Mouse (Mus musculus): ENCODE measurements around the gene Mrpl2.

Gene Mrpl2

GRCm38 (mm10) chr17:46624598-46624997, 21.4 kb upstream of the Mrpl2 start:
- DNase-seq (ENCODE audit: extremely low read depth, low read depth, low spot score), result no peak

GRCm38 (mm10) chr17:46627409-46627808, 18.6 kb upstream of the Mrpl2 start:
- no peak for DNase-seq (ENCODE audit: extremely low read depth, low read depth, low spot score)

- no peak for DNase-seq (ENCODE audit: extremely low read depth, low read depth, low spot score)
Measured at GRCm38 (mm10) chr17:46628471-46628790, 17.6 kb upstream of the Mrpl2 start.

GRCm38 (mm10) chr17:46628791-46629684, 17.0 kb upstream of the Mrpl2 start, which contains the start of gene Ptk7:
Ptk7 (minus strand) TSS chr17:46629504.
- DNase-seq (ENCODE audit: extremely low read depth, low read depth, low spot score), result no peak

GRCm38 (mm10) chr17:46629685-46630441, 16.2 kb upstream of the Mrpl2 start:
- DNase-seq (ENCODE audit: extremely low read depth, low read depth, low spot score), result no peak

- no peak for DNase-seq (ENCODE audit: extremely low read depth, low read depth, low spot score)
Measured at GRCm38 (mm10) chr17:46636831-46637523, 9.1 kb upstream of the Mrpl2 start.

- DNase-seq (ENCODE audit: extremely low read depth, low read depth, low spot score), result no peak
Measured at GRCm38 (mm10) chr17:46639929-46640328, 6.1 kb upstream of the Mrpl2 start.

GRCm38 (mm10) chr17:46642060-46642459, 4.0 kb upstream of the Mrpl2 start:
- DNase-seq (ENCODE audit: extremely low read depth, low read depth, low spot score), result no peak

GRCm38 (mm10) chr17:46644152-46644805, 1.8 kb upstream of the Mrpl2 start:
- no peak for DNase-seq (ENCODE audit: extremely low read depth, low read depth, low spot score)

GRCm38 (mm10) chr17:46644916-46645475, 1.0 kb upstream of the Mrpl2 start:
- no peak for DNase-seq (ENCODE audit: extremely low read depth, low read depth, low spot score)

- no peak for DNase-seq (ENCODE audit: extremely low read depth, low read depth, low spot score)
Measured at GRCm38 (mm10) chr17:46646322-46646662, 263 bp downstream of the Mrpl2 start.

- DNase-seq (ENCODE audit: extremely low read depth, low read depth, low spot score), result no peak
Measured at GRCm38 (mm10) chr17:46647279-46647678, 1.2 kb downstream of the Mrpl2 start.

GRCm38 (mm10) chr17:46648436-46648835, 2.4 kb downstream of the Mrpl2 start:
- no peak for DNase-seq (ENCODE audit: extremely low read depth, low read depth, low spot score)

GRCm38 (mm10) chr17:46649811-46650210, 3.8 kb downstream of the Mrpl2 start:
- DNase-seq (ENCODE audit: extremely low read depth, low read depth, low spot score), result no peak

- no peak for DNase-seq (ENCODE audit: extremely low read depth, low read depth, low spot score)
Measured at GRCm38 (mm10) chr17:46650232-46651031, 4.4 kb downstream of the Mrpl2 start, which contains the start of gene Cul7. Cul7 (plus strand) TSS chr17:46650337.

GRCm38 (mm10) chr17:46651292-46651691, 5.3 kb downstream of the Mrpl2 start:
- no peak for DNase-seq (ENCODE audit: extremely low read depth, low read depth, low spot score)

GRCm38 (mm10) chr17:46651755-46652547, 5.9 kb downstream of the Mrpl2 start:
- DNase-seq (ENCODE audit: extremely low read depth, low read depth, low spot score), result no peak

GRCm38 (mm10) chr17:46656054-46656453, 10.0 kb downstream of the Mrpl2 start:
- DNase-seq (ENCODE audit: extremely low read depth, low read depth, low spot score), result no peak

GRCm38 (mm10) chr17:46661351-46661750, 15.3 kb downstream of the Mrpl2 start:
- no peak for DNase-seq (ENCODE audit: extremely low read depth, low read depth, low spot score)

All from fat pad, adult 2 months (tissue).